In genomic region chr2:33918318-33918717, GRCm38 (mm10) we compare ENCODE assay signal across 10 mouse cellular contexts. TPM values are rescaled to one million over a fixed set of nuclear protein-coding genes. Genes with fewer than 3 reads are reported as not detected.
A peak's percentile ranks its signal among the peaks of the same experiment; 100 is the strongest.
DNase-seq lines count a peak whose midpoint lies in the region; ATAC-seq lines count a peak whose summit lies in the region.
"Had no signal": no experiment of that assay in that cellular context is flagged by ENCODE, and none has a peak within 500 bp of the region (broad histone marks: within the 10 kb centered on the region; RNA-seq: fewer than 3 reads in every experiment).

No protein-coding gene starts in this region.

- H3K9me3 ChIP-seq in midbrain, embryonic 11.5 days (ENCODE audit: control insufficient read depth, low read length) = no peaks in the 10 kb centered on the region
- H3K9me3 ChIP-seq in midbrain, embryonic 13.5 days = 0 out of 2 replicates have a peak, but pooled peaks cover 3% of the 10 kb centered on the region
- H3K9me3 ChIP-seq: hindbrain, embryonic 15.5 days had no signal

- no peak overlapping the region for H3K4me3 ChIP-seq in midbrain, embryonic 11.5 days (ENCODE audit: low read depth, low read length)
- no peak overlapping the region for H3K4me3 ChIP-seq in midbrain, embryonic 13.5 days (replicated peaks)
- H3K4me3 ChIP-seq: hindbrain, embryonic 15.5 days had no signal

- H3K9ac ChIP-seq in midbrain, embryonic 11.5 days (ENCODE audit: low read length) = no peak overlapping the region
- no peak overlapping the region for H3K9ac ChIP-seq in midbrain, embryonic 13.5 days (replicated peaks)
- H3K9ac ChIP-seq: hindbrain, embryonic 15.5 days had no signal

- H3K36me3 ChIP-seq in midbrain, embryonic 11.5 days (ENCODE audit: control insufficient read depth, insufficient read depth, low read length) = no peaks in the 10 kb centered on the region
- H3K36me3 ChIP-seq in midbrain, embryonic 13.5 days = no peaks in the 10 kb centered on the region
- H3K36me3 ChIP-seq: hindbrain, embryonic 15.5 days had no signal

- no peak overlapping the region for H3K27ac ChIP-seq in midbrain, embryonic 11.5 days (ENCODE audit: low read depth, low read length)
- H3K27ac ChIP-seq in midbrain, embryonic 13.5 days = no peak overlapping the region
- H3K27ac ChIP-seq: hindbrain, embryonic 15.5 days had no signal

- WGBS in midbrain, embryonic 11.5 days = 75% methylated on average over 6 of the region's 6 CpGs
- 75% methylated on average over 6 of the region's 6 CpGs for WGBS in midbrain, embryonic 13.5 days

- H3K4me2 ChIP-seq in midbrain, embryonic 11.5 days = no peak overlapping the region
- H3K4me2 ChIP-seq in midbrain, embryonic 13.5 days (replicated peaks) = no peak overlapping the region
- H3K4me2 ChIP-seq: hindbrain, embryonic 15.5 days had no signal

- ATAC-seq in midbrain, embryonic 11.5 days (ENCODE audit: low FRiP score) = no peak
- ATAC-seq in midbrain, embryonic 13.5 days = no peak
- ATAC-seq in monocyte, adult 5-6 weeks (replicated peaks; ENCODE audit: insufficient number of reproducible peaks, low FRiP score, low TSS enrichment, poor library complexity, severe bottlenecking) = 0 out of 2 replicates have a peak, but pooled peaks have one; percentile 47
- ATAC-seq in inflammation-experienced regulatory T-cells, adult 6 months = no peak
- ATAC-seq: Patski had no signal

- no peaks in the 10 kb centered on the region for H3K27me3 ChIP-seq in midbrain, embryonic 11.5 days (ENCODE audit: control insufficient read depth, insufficient read depth, low read length)
- H3K27me3 ChIP-seq in midbrain, embryonic 13.5 days = no peaks in the 10 kb centered on the region
- H3K27me3 ChIP-seq: hindbrain, embryonic 15.5 days; Patski had no signal

- peak; percentile 26 for DNase-seq in cerebellum, adult 9-10 months
- no peak for DNase-seq in cerebellum, adult 8-10 months
- peak; percentile 92 for DNase-seq in midbrain, embryonic 11.5 days (ENCODE audit: low spot score, missing footprints)
- DNase-seq in c-Kit-positive CD71-positive TER-119-negative erythroid progenitor cells, embryonic 14.5 days (ENCODE audit: low read depth) = peak; percentile 47
- peak; percentile 75 for DNase-seq in kidney, postnatal 10 days

- H3K4me1 ChIP-seq in midbrain, embryonic 11.5 days (ENCODE audit: control insufficient read depth, insufficient read depth, low read length) = no peaks in the 10 kb centered on the region; the same call in 1 of the 2 replicates
- H3K4me1 ChIP-seq in midbrain, embryonic 13.5 days (replicated peaks) = peaks cover 12% of the 10 kb centered on the region

RNA-seq across cellular contexts. Expression of gene Mvb12b, which starts 30.6 kb away (rescaled TPM):
- polyA plus RNA-seq in midbrain, embryonic 11.5 days (2014; fragmentation: Nextera tagmentation; extraction: Ambion mirVana) = 36.6 and 38.1 TPM in 2 replicates
- 68.1 and 73.0 TPM in 2 replicates for polyA plus RNA-seq in midbrain, embryonic 13.5 days (2015; fragmentation: Nextera tagmentation; extraction: Ambion mirVana)
- total RNA-seq in monocyte, adult 5-6 weeks (2017) = 1.9 to 11.9 TPM (median 6.7 TPM) in 3 replicates
- 1 to 10 TPM in 2 of 3 experiments, under 1 TPM in 1; 0.80 to 2.0 (median 1.9) TPM for polyA plus RNA-seq in inflammation-experienced regulatory T-cells, adult 6 months (2017; shearing (Covaris generic))

Comparison
In these comparisons a context has a peak if more than half of its experiments do, and no peak if none do; other contexts are left out.
1. RNA of gene Mvb12b, which starts 30.6 kb away (polyA plus RNA-seq): 68.1 to 73.0 TPM in midbrain, embryonic 13.5 days and 36.6 to 38.1 TPM in midbrain, embryonic 11.5 days; 0.80 to 2.0 TPM in inflammation-experienced regulatory T-cells, adult 6 months; every median in the first group is over 10 times any median in the second.